Comparison of ENCODE assay signal across 10 mouse cellular contexts in genomic region chr7:4972321-4973047, GRCm38 (mm10). TPM values are rescaled to one million over a fixed set of nuclear protein-coding genes. Genes with fewer than 3 reads are reported as not detected.
A peak's percentile ranks its signal among the peaks of the same experiment; 100 is the strongest.
DNase-seq lines count a peak whose midpoint lies in the region; ATAC-seq and TF ChIP-seq lines count a peak whose summit lies in the region.
"Had no signal": no experiment of that assay in that cellular context is flagged by ENCODE, and none has a peak within 500 bp of the region (broad histone marks: within the 10 kb centered on the region; RNA-seq: fewer than 3 reads in every experiment).

No protein-coding gene starts in this region.

- no peak overlapping the region for H3K4me3 ChIP-seq in limb, embryonic 14.5 days (replicated peaks; ENCODE audit: low read length)
- H3K4me3 ChIP-seq in limb, embryonic 10.5 days, result no peak overlapping the region
- no peak overlapping the region for H3K4me3 ChIP-seq in heart, embryonic 13.5 days
- no peak overlapping the region for H3K4me3 ChIP-seq in forebrain, embryonic 15.5 days

- 68% methylated on average over 18 of the region's 18 CpGs for WGBS in limb, embryonic 14.5 days
- WGBS in limb, embryonic 10.5 days, result 82% methylated on average over 18 of the region's 18 CpGs
- 38% methylated on average over 18 of the region's 18 CpGs for WGBS in heart, embryonic 13.5 days
- WGBS in forebrain, embryonic 15.5 days, result 84% methylated on average over 18 of the region's 18 CpGs

- H3K9ac ChIP-seq in limb, embryonic 14.5 days (ENCODE audit: low read depth, low read length, severe bottlenecking), result no peak overlapping the region
- H3K9ac ChIP-seq in heart, embryonic 13.5 days, result peak overlapping the region; percentile 47; the same call in 1 of the 2 replicates
- H3K9ac ChIP-seq in forebrain, embryonic 15.5 days (replicated peaks), result no peak overlapping the region

- no peak for TF ChIP-seq POLR2A in limb, embryonic 14.5 days (IDR thresholded peaks at IDR 0.05; ENCODE audit: borderline replicate concordance, extremely low read depth, insufficient read depth, insufficient read length)

- DNase-seq in limb, embryonic 14.5 days (ENCODE audit: low spot score), result peak; percentile 31
- DNase-seq in limb, embryonic 10.5 days (ENCODE audit: low spot score), result no peak
- peak; percentile 83 to 87 for DNase-seq in adrenal gland, postnatal 36 days
- DNase-seq in skeletal muscle tissue, adult 2 months (ENCODE audit: low read depth, low spot score), result peak; percentile 90
- no peak for DNase-seq in cerebellum, postnatal 10 days
- no peak for DNase-seq in cerebellum, postnatal 14 days

- H3K9me3 ChIP-seq in limb, embryonic 14.5 days (ENCODE audit: control insufficient read depth, low read length), result no peaks in the 10 kb centered on the region
- no peaks in the 10 kb centered on the region for H3K9me3 ChIP-seq in limb, embryonic 10.5 days (replicated peaks)
- H3K9me3 ChIP-seq in heart, embryonic 13.5 days, result no peaks in the 10 kb centered on the region
- no peaks in the 10 kb centered on the region for H3K9me3 ChIP-seq in forebrain, embryonic 15.5 days

- H3K27ac ChIP-seq in limb, embryonic 14.5 days (replicated peaks; ENCODE audit: low read depth, low read length), result no peak overlapping the region
- no peak overlapping the region for H3K27ac ChIP-seq in limb, embryonic 10.5 days
- H3K27ac ChIP-seq in heart, embryonic 13.5 days (replicated peaks), result peak overlapping the region; percentile 54
- H3K27ac ChIP-seq in forebrain, embryonic 15.5 days (replicated peaks), result no peak overlapping the region

- H3K36me3 ChIP-seq in limb, embryonic 14.5 days (ENCODE audit: control insufficient read depth, insufficient read depth, low read length), result no peaks in the 10 kb centered on the region
- H3K36me3 ChIP-seq in limb, embryonic 10.5 days, result no peaks in the 10 kb centered on the region
- no peaks in the 10 kb centered on the region for H3K36me3 ChIP-seq in heart, embryonic 13.5 days
- H3K36me3 ChIP-seq in forebrain, embryonic 15.5 days, result no peaks in the 10 kb centered on the region

- H3K4me2 ChIP-seq in limb, embryonic 14.5 days (replicated peaks; ENCODE audit: low read depth, low read length, severe bottlenecking), result no peak overlapping the region
- H3K4me2 ChIP-seq in heart, embryonic 13.5 days, result peak overlapping the region; percentile 34
- H3K4me2 ChIP-seq in forebrain, embryonic 15.5 days (replicated peaks), result no peak overlapping the region

- H3K4me1 ChIP-seq in limb, embryonic 14.5 days (ENCODE audit: control insufficient read depth, insufficient read depth, low read length), result no peaks in the 10 kb centered on the region
- peaks cover 3% of the 10 kb centered on the region; the same call in 1 of the 2 replicates for H3K4me1 ChIP-seq in limb, embryonic 10.5 days
- peaks cover 14% of the 10 kb centered on the region for H3K4me1 ChIP-seq in heart, embryonic 13.5 days
- no peaks in the 10 kb centered on the region for H3K4me1 ChIP-seq in forebrain, embryonic 15.5 days

- no peaks in the 10 kb centered on the region for H3K27me3 ChIP-seq in limb, embryonic 14.5 days (ENCODE audit: control insufficient read depth, insufficient read depth, low read length)
- H3K27me3 ChIP-seq in limb, embryonic 10.5 days (ENCODE audit: low read depth, poor library complexity, severe bottlenecking), result no peaks in the 10 kb centered on the region
- H3K27me3 ChIP-seq in heart, embryonic 13.5 days (replicated peaks), result no peaks in the 10 kb centered on the region; the same call in 1 of the 2 replicates
- H3K27me3 ChIP-seq in forebrain, embryonic 15.5 days, result no peaks in the 10 kb centered on the region

- no peak for ATAC-seq in limb, embryonic 14.5 days (ENCODE audit: low FRiP score, low read depth)
- peak; percentile 58; the same call in 1 of the 2 replicates for ATAC-seq in heart, embryonic 13.5 days (ENCODE audit: extremely low read depth, insufficient number of reproducible peaks, low FRiP score, low TSS enrichment)
- ATAC-seq in forebrain, embryonic 15.5 days (replicated peaks), result no peak

RNA-seq across cellular contexts. Expression of gene Sbk3, which starts 1.5 kb away (rescaled TPM):
- polyA plus RNA-seq in limb, embryonic 14.5 days (2012; rRNA removed), result 0.15 and 0.28 TPM in 2 replicates
- polyA plus RNA-seq in limb, embryonic 14.5 days (2014; fragmentation: Nextera tagmentation; extraction: Ambion mirVana), result 0.06 and 0.12 TPM in 2 replicates
- polyA plus RNA-seq in limb, embryonic 10.5 days (2016; fragmentation: Nextera tagmentation; extraction: Ambion mirVana), result not detected in 2 replicates
- under 1 TPM; 0.23 to 0.50 TPM for total RNA-seq in adrenal gland, postnatal 36 days (2021)
- 0.12 and 0.55 TPM in 2 replicates for polyA plus RNA-seq in heart, embryonic 13.5 days (2015; fragmentation: Nextera tagmentation; extraction: Ambion mirVana)
- 0.27 and 0.33 TPM in 2 replicates for polyA plus RNA-seq in forebrain, embryonic 15.5 days (2015; fragmentation: Nextera tagmentation; extraction: Ambion mirVana)
- total RNA-seq: megakaryocyte-erythroid progenitor cell, adult 5-6 weeks had no signal
- polyA plus RNA-seq: kidney, embryonic 16.5 days had no signal

RNA-seq across cellular contexts. Expression of gene Sbk2, which starts 8.3 kb away (rescaled TPM):
- polyA plus RNA-seq in limb, embryonic 14.5 days (2012; rRNA removed), result 0.45 and 0.74 TPM in 2 replicates
- polyA plus RNA-seq in limb, embryonic 14.5 days (2014; fragmentation: Nextera tagmentation; extraction: Ambion mirVana), result 0.37 and 1.1 TPM in 2 replicates
- polyA plus RNA-seq in limb, embryonic 10.5 days (2016; fragmentation: Nextera tagmentation; extraction: Ambion mirVana), result 0.10 and 0.18 TPM in 2 replicates
- under 1 TPM; 0.36 to 0.89 TPM for total RNA-seq in adrenal gland, postnatal 36 days (2021)
- polyA plus RNA-seq in heart, embryonic 13.5 days (2015; fragmentation: Nextera tagmentation; extraction: Ambion mirVana), result 4.0 and 5.8 TPM in 2 replicates
- not detected in 2 replicates for polyA plus RNA-seq in forebrain, embryonic 15.5 days (2015; fragmentation: Nextera tagmentation; extraction: Ambion mirVana)
- total RNA-seq: megakaryocyte-erythroid progenitor cell, adult 5-6 weeks had no signal

RNA-seq across cellular contexts. Expression of gene Zfp579, which starts 23.5 kb away (rescaled TPM):
- polyA plus RNA-seq in limb, embryonic 14.5 days (2012; rRNA removed), result 97.6 and 196 TPM in 2 replicates
- polyA plus RNA-seq in limb, embryonic 14.5 days (2014; fragmentation: Nextera tagmentation; extraction: Ambion mirVana), result 30.3 and 39.0 TPM in 2 replicates
- 21.9 and 28.3 TPM in 2 replicates for polyA plus RNA-seq in limb, embryonic 10.5 days (2016; fragmentation: Nextera tagmentation; extraction: Ambion mirVana)
- total RNA-seq in adrenal gland, postnatal 36 days (2021), result 10 to 100 TPM; 16.5 to 16.8 TPM
- 20.8 and 25.7 TPM in 2 replicates for polyA plus RNA-seq in heart, embryonic 13.5 days (2015; fragmentation: Nextera tagmentation; extraction: Ambion mirVana)
- 58.9 and 60.9 TPM in 2 replicates for polyA plus RNA-seq in forebrain, embryonic 15.5 days (2015; fragmentation: Nextera tagmentation; extraction: Ambion mirVana)

RNA-seq across cellular contexts. Expression of gene Zfp524, which starts 41.7 kb away (rescaled TPM):
- polyA plus RNA-seq in limb, embryonic 14.5 days (2012; rRNA removed), result 17.0 and 20.9 TPM in 2 replicates
- 12.1 and 16.7 TPM in 2 replicates for polyA plus RNA-seq in limb, embryonic 14.5 days (2014; fragmentation: Nextera tagmentation; extraction: Ambion mirVana)
- polyA plus RNA-seq in limb, embryonic 10.5 days (2016; fragmentation: Nextera tagmentation; extraction: Ambion mirVana), result 8.2 and 9.0 TPM in 2 replicates
- total RNA-seq in adrenal gland, postnatal 36 days (2021), result 10 to 100 TPM in 1 of 2 experiments, 1 to 10 TPM in 1; 8.7 to 14.0 TPM
- 10.7 and 12.3 TPM in 2 replicates for polyA plus RNA-seq in heart, embryonic 13.5 days (2015; fragmentation: Nextera tagmentation; extraction: Ambion mirVana)
- 11.6 and 12.5 TPM in 2 replicates for polyA plus RNA-seq in forebrain, embryonic 15.5 days (2015; fragmentation: Nextera tagmentation; extraction: Ambion mirVana)

RNA-seq across cellular contexts. Expression of gene Fiz1, which starts 42.0 kb away (rescaled TPM):
- 42.4 and 50.8 TPM in 2 replicates for polyA plus RNA-seq in limb, embryonic 14.5 days (2012; rRNA removed)
- 37.5 and 42.0 TPM in 2 replicates for polyA plus RNA-seq in limb, embryonic 14.5 days (2014; fragmentation: Nextera tagmentation; extraction: Ambion mirVana)
- polyA plus RNA-seq in limb, embryonic 10.5 days (2016; fragmentation: Nextera tagmentation; extraction: Ambion mirVana), result 64.8 and 68.3 TPM in 2 replicates
- 10 to 100 TPM; 23.5 to 31.5 TPM for total RNA-seq in adrenal gland, postnatal 36 days (2021)
- polyA plus RNA-seq in heart, embryonic 13.5 days (2015; fragmentation: Nextera tagmentation; extraction: Ambion mirVana), result 25.6 and 28.4 TPM in 2 replicates
- 52.1 TPM in 2 replicates for polyA plus RNA-seq in forebrain, embryonic 15.5 days (2015; fragmentation: Nextera tagmentation; extraction: Ambion mirVana)

Comparison
In these comparisons a context has a peak if more than half of its experiments do, and no peak if none do; other contexts are left out.
1. DNase-seq: peak in limb, embryonic 14.5 days (single experiment), adrenal gland, postnatal 36 days (2 of 2) and skeletal muscle tissue, adult 2 months (single experiment); none in limb, embryonic 10.5 days (single experiment), cerebellum, postnatal 10 days (0 of 2) and cerebellum, postnatal 14 days (0 of 2).